Mouse (Mus musculus) left cerebral cortex, adult 2 months (tissue): ENCODE data around the gene Mrps18b. TPM values are rescaled to one million over a fixed set of nuclear protein-coding genes. Genes with fewer than 3 reads are reported as not detected.
"Not testable (repeated sequence)": the region's sequence is repeated elsewhere in the genome, so short reads cannot be mapped to it uniquely, and the experiment has no call there.

Experiments used
- DNase-seq, 2 experiments: peaks; one replicate each; pipeline ENCODE4 v3.0.0; 2021 to 2022; ENCODE audit warnings: low spot score in 2 of 2, mixed read lengths in 1 of 2; ENCODE audit errors: extremely low spot score in 1 of 2
- H3K27ac ChIP-seq: fragments of 200-600 bp; 2 replicates; pipeline ENCODE4 v1.8.1; 2022
- H3K4me3 ChIP-seq: fragments of 200-600 bp; 2 replicates; pipeline ENCODE4 v1.8.1; 2022
- CTCF ChIP-seq: fragments of 200-600 bp; IDR thresholded peaks from 2 replicates; pipeline ENCODE4 v1.8.1; 2022; ENCODE audit warnings: antibody characterized with exemption, mild to moderate bottlenecking, moderate library complexity
- intact Hi-C: fragments of 180-260 bp; cut with DNase I; formaldehyde crosslinking; loops from one replicate; pipeline ENCODE4 v1.15.1; 2025
- long read RNA-seq, 2 experiments: library from polyadenylated mRNA; stranded (forward); transcript quantifications; one replicate each; pipeline ENCODE4 v2.0.0; 2021; ENCODE audit warnings: borderline mapping rate in 2 of 2
- total RNA-seq, 2 experiments: library from RNA; stranded (reverse); gene quantifications; 2 replicates each; pipeline ENCODE4 v1.2.3; 2021

Mrps18b gene
- 10 to 100 TPM; 38.0 to 44.3 TPM for total RNA-seq
- long read RNA-seq, experiment 1, transcript Mrps18b-201 (7 exons, 1,079 nt): major isoform, 13 of 16 reads
- long read RNA-seq, experiment 1, partial matches to known transcripts: 0 of 16 reads
- long read RNA-seq, experiment 1, other reads (novel, unspliced or antisense): 3 of 16 reads
- long read RNA-seq, experiment 2, partial matches to known transcripts: 1 of 8 reads
- long read RNA-seq, experiment 2, other reads (novel, unspliced or antisense): 2 of 8 reads

- peak; percentile 69 for TF ChIP-seq CTCF
Measured at GRCm38 (mm10) chr17:35916297-35917142, at the start of gene Mrps18b, which contains the start of gene Ppp1r10. Gene Mrps18b, minus strand, starts transcription at chr17:35916389. Gene Ppp1r10, plus strand, starts transcription at chr17:35916434.

GRCm38 (mm10) chr17:35963279-35963678 lies 47.1 kb upstream of the Mrps18b start:
- DNase-seq: no peak
- intact Hi-C loops: no loop called here
- H3K4me3 ChIP-seq: no peak overlapping the region
- TF ChIP-seq CTCF: no peak
- H3K27ac ChIP-seq: no peak overlapping the region

More at GRCm38 (mm10) chr17:35916297-35917142, at the start of gene Mrps18b, which contains the start of gene Ppp1r10:
- Histone ChIP-seq H3K4me3 (peak within 1 kb of the TSS; percentile 75), H3K27ac (peak within 1 kb of the TSS; percentile 100)
- peak; percentile 98 to 100 for DNase-seq
- intact Hi-C loops: loop anchor here (5.0 kb wide), 1 partner anchor 79 kb away; the partner anchor contains the start of gene Tubb5

- H3K4me3 ChIP-seq: no peak overlapping the region
- TF ChIP-seq CTCF: no peak
- DNase-seq: no peak
- intact Hi-C loops: no loop called here
- no peak overlapping the region for H3K27ac ChIP-seq
Measured at GRCm38 (mm10) chr17:35958533-35959223, 42.5 kb upstream of the Mrps18b start.

- TF ChIP-seq CTCF: no peak
Measured at GRCm38 (mm10) chr17:35954665-35955064, 38.5 kb upstream of the Mrps18b start.

GRCm38 (mm10) chr17:35952559-35952958 lies 36.4 kb upstream of the Mrps18b start:
- DNase-seq, intact Hi-C loops, H3K4me3 ChIP-seq, H3K27ac ChIP-seq: not testable (repeated sequence)

More at GRCm38 (mm10) chr17:35954665-35955064, 38.5 kb upstream of the Mrps18b start:
- no peak for DNase-seq
- Histone ChIP-seq H3K27ac (no peak overlapping the region), H3K4me3 (no peak overlapping the region)
- intact Hi-C loops: no loop called here

GRCm38 (mm10) chr17:35950946-35951345 lies 34.8 kb upstream of the Mrps18b start:
- DNase-seq, intact Hi-C loops, H3K27ac ChIP-seq: not testable (repeated sequence)

GRCm38 (mm10) chr17:35939941-35940340 lies 23.8 kb upstream of the Mrps18b start:
- intact Hi-C loops: loop anchor here (5.0 to 10.0 kb wide), 3 partner anchors 32 to 252 kb away; partner anchors contain the start of gene H2-T3
- Histone ChIP-seq H3K27ac (no peak overlapping the region), H3K4me3 (no peak overlapping the region)
- no peak for DNase-seq
- no peak for TF ChIP-seq CTCF

More at GRCm38 (mm10) chr17:35950946-35951345, 34.8 kb upstream of the Mrps18b start:
- not testable (repeated sequence) for H3K4me3 ChIP-seq

GRCm38 (mm10) chr17:35939108-35939507 lies 22.9 kb upstream of the Mrps18b start:
- no peak for TF ChIP-seq CTCF
- Histone ChIP-seq H3K4me3 (no peak overlapping the region), H3K27ac (no peak overlapping the region)
- intact Hi-C loops: loop anchor here (5.0 to 10.0 kb wide), 3 partner anchors 33 to 253 kb away; partner anchors contain the start of gene H2-T3
- no peak for DNase-seq

- TF ChIP-seq CTCF: peak; percentile 85
- intact Hi-C loops: loop anchor here (1.0 to 10.0 kb wide), 4 partner anchors 34 to 254 kb away; partner anchors contain the start of gene H2-T3
- no peak for DNase-seq
Measured at GRCm38 (mm10) chr17:35937700-35938348, 21.6 kb upstream of the Mrps18b start.

GRCm38 (mm10) chr17:35935763-35936162 lies 19.6 kb upstream of the Mrps18b start:
- H3K4me3 ChIP-seq, H3K27ac ChIP-seq, DNase-seq: not testable (repeated sequence)
- intact Hi-C loops: loop anchor here (5.0 to 10.0 kb wide), 3 partner anchors 37 to 257 kb away; partner anchors contain the start of gene H2-T3

More at GRCm38 (mm10) chr17:35937700-35938348, 21.6 kb upstream of the Mrps18b start:
- Histone ChIP-seq H3K4me3 (no peak overlapping the region), H3K27ac (no peak overlapping the region)

GRCm38 (mm10) chr17:35932608-35933007 lies 16.4 kb upstream of the Mrps18b start:
- Histone ChIP-seq H3K27ac (no peak overlapping the region), H3K4me3 (no peak overlapping the region)
- no peak for DNase-seq
- intact Hi-C loops: loop anchor here (10.0 kb wide), 1 partner anchor 132 kb away; no protein-coding TSS in a partner anchor
- TF ChIP-seq CTCF: no peak
